ENCODE assay signal across 23 mouse cellular contexts in genomic region chr13:20517702-20518101, GRCm38 (mm10).
"Had no signal": no experiment of that assay in that cellular context is flagged by ENCODE, and none has a peak within 500 bp of the region (broad histone marks: within the 10 kb centered on the region; RNA-seq: fewer than 3 reads in every experiment).

No protein-coding gene starts in this region.

- H3K4me3 ChIP-seq: gastrocnemius, adult 2 months; heart, embryonic 10.5 days; heart, embryonic 12.5 days; kidney, embryonic 15.5 days; limb, embryonic 13.5 days; limb, embryonic 15.5 days; liver, embryonic 12.5 days had no signal

- H3K9ac ChIP-seq: heart, embryonic 12.5 days; hindbrain, embryonic 14.5 days; kidney, embryonic 15.5 days; limb, embryonic 13.5 days; limb, embryonic 15.5 days; liver, embryonic 12.5 days; liver, embryonic 14.5 days had no signal

- ATAC-seq: hindbrain, embryonic 16.5 days; intestine, embryonic 16.5 days; liver, embryonic 12.5 days had no signal

- DNase-seq: gastrocnemius, adult 2 months; gastrocnemius, postnatal 10 days; gastrocnemius, postnatal 25 days; heart, adult 18-20 months; heart, postnatal 10 days; kidney, adult 11 months; kidney, adult 9 months; kidney, postnatal 14 days; kidney, postnatal 36 days; layer of hippocampus, adult 9-11 months; layer of hippocampus, postnatal 36 days; left cerebral cortex, postnatal 4 days had no signal

- H3K27ac ChIP-seq: gastrocnemius, adult 2 months; heart, embryonic 10.5 days; hindbrain, embryonic 14.5 days; kidney, embryonic 15.5 days; kidney, postnatal 0 days; limb, embryonic 13.5 days; limb, embryonic 15.5 days; liver, embryonic 12.5 days; liver, embryonic 14.5 days had no signal

- H3K4me1 ChIP-seq: heart, embryonic 10.5 days; heart, embryonic 12.5 days; limb, embryonic 13.5 days; limb, embryonic 15.5 days; liver, embryonic 12.5 days had no signal

- H3K27me3 ChIP-seq: heart, embryonic 12.5 days; kidney, embryonic 15.5 days; limb, embryonic 13.5 days; limb, embryonic 15.5 days; liver, embryonic 12.5 days had no signal

- H3K4me2 ChIP-seq: heart, embryonic 12.5 days; hindbrain, embryonic 14.5 days; kidney, embryonic 15.5 days; limb, embryonic 13.5 days; limb, embryonic 15.5 days; liver, embryonic 12.5 days had no signal

- H3K9me3 ChIP-seq: heart, embryonic 10.5 days; heart, embryonic 12.5 days; kidney, embryonic 15.5 days; limb, embryonic 13.5 days; limb, embryonic 15.5 days; liver, embryonic 12.5 days had no signal

- H3K36me3 ChIP-seq: heart, embryonic 10.5 days; heart, embryonic 12.5 days; kidney, embryonic 15.5 days; limb, embryonic 13.5 days; limb, embryonic 15.5 days; liver, embryonic 12.5 days had no signal
